Mouse (Mus musculus) testis, adult 2 months (tissue): ENCODE data around the gene Defb23. TPM values are rescaled to one million over a fixed set of nuclear protein-coding genes. Genes with fewer than 3 reads are reported as not detected.

ENCODE experiments used
- H3K27ac ChIP-seq: fragments of 200-500 bp; 2 replicates; pipeline ENCODE4 v1.5.1; 2012; ENCODE audit warnings: low read depth, low read length; ENCODE audit not compliant: control insufficient read depth, insufficient read depth
- H3K27me3 ChIP-seq: fragments of 200-500 bp; 2 replicates; pipeline ENCODE4 v1.6.1; 2012; ENCODE audit warnings: mild to moderate bottlenecking, low read length, moderate library complexity; ENCODE audit not compliant: control insufficient read depth, insufficient read depth
- H3K36me3 ChIP-seq: fragments of 200-500 bp; 2 replicates; pipeline ENCODE4 v1.6.1; 2012; ENCODE audit warnings: mild to moderate bottlenecking, low read length; ENCODE audit not compliant: control insufficient read depth, insufficient read depth
- H3K4me1 ChIP-seq: fragments of 200-500 bp; 2 replicates; pipeline ENCODE4 v1.6.1; 2012; ENCODE audit warnings: low read length; ENCODE audit not compliant: control insufficient read depth, insufficient read depth
- H3K4me3 ChIP-seq: fragments of 200-500 bp; 2 replicates; pipeline ENCODE4 v1.5.1; 2012; ENCODE audit warnings: low read depth, mild to moderate bottlenecking, low read length, moderate library complexity, mixed read lengths; ENCODE audit not compliant: control insufficient read depth
- CTCF ChIP-seq: fragments of 200-500 bp; IDR thresholded peaks from 2 replicates; pipeline ENCODE4 v1.5.1; 2012; ENCODE audit warnings: low read depth, mild to moderate bottlenecking, inconsistent platforms, low read length, moderate library complexity; ENCODE audit not compliant: control insufficient read depth, insufficient read depth, insufficient replicate concordance
- POLR2A ChIP-seq: fragments of 200-500 bp; IDR thresholded peaks from 2 replicates; pipeline ENCODE4 v1.6.1; 2012; ENCODE audit warnings: low read depth, mild to moderate bottlenecking, inconsistent platforms, low read length, moderate library complexity; ENCODE audit not compliant: control insufficient read depth
- polyA plus RNA-seq: library from polyadenylated mRNA; depleted of rRNA; stranded (reverse); fragments of >200 nt; gene quantifications from 2 replicates; pipeline ENCODE4 v1.2.3, GENCODE M21; 2012

Gene Defb23
- polyA plus RNA-seq, 1 experiment, result not detected

DNA sequence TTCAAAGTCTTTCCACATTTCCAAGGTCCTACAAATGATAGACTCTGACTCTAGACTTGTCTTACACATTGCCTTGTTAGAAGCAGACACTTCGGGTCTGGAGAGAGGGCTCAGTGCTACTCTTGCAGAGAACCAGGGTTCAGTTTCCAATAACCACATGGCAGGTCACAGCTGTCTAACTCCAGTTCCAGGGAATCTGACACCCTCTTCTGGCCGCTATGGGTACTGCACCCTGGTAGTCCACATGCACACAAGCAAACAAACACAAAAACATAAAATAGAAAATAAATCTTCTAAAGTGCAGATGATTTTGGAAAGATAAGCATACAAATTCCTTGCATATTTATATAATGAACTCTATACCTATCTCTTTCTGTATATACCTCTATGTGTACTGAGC, 22.6 kb upstream of the Defb23 start:
- H3K4me1 ChIP-seq, result no peaks in the 10 kb centered on the region
- no peak overlapping the region for H3K4me3 ChIP-seq
- no peak overlapping the region for H3K27ac ChIP-seq
- TF ChIP-seq CTCF, result peak; percentile 71; the same call in 1 of the 2 replicates
- no peak for TF ChIP-seq POLR2A
- no peaks in the 10 kb centered on the region for H3K27me3 ChIP-seq
- H3K36me3 ChIP-seq, result no peaks in the 10 kb centered on the region

DNA sequence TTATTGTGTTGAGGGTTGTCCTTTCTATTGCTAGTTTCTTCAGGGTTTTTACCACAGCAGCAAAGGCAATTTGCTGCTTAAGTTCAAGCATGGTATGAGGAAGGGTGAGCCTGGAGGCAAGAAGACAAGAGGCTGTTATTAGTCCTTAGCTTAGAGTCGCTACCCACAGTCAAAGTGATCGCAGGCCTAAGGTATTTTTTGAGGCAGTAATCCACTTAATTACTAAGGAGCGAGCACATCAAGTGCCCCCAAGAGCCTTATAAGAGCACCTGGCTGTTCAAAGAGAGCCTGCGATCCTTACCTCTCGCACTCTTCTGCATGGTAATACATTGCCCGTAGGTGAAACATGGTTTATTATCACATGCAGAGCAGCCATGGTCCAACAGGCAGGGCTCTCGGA, 17.3 kb upstream of the Defb23 start:
- H3K4me1 ChIP-seq, result no peaks in the 10 kb centered on the region
- no peak for TF ChIP-seq CTCF
- no peak for TF ChIP-seq POLR2A
- H3K27me3 ChIP-seq, result no peaks in the 10 kb centered on the region

DNA sequence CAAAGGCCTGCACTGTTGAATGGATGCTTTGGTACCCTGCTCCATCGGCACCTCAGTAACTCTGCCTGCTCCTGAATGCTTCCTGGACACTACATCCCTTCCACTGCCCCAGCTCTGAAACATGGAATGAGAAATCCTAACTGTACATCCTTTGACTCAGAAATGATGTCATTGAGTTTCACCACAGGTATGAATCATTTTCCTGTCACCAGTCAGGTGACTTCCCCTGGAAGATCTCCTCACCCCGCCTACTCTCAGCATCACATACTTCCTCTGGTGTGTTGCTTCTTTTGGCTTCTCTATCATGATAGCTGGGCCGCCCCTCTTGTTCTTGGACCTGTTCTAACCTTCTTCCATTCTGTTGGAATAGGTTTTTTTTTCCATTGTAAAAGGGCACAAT, 16.5 kb upstream of the Defb23 start:
- Histone ChIP-seq H3K4me1 (no peaks in the 10 kb centered on the region), H3K36me3 (no peaks in the 10 kb centered on the region), H3K4me3 (no peak overlapping the region), H3K27me3 (no peaks in the 10 kb centered on the region), H3K27ac (no peak overlapping the region)
- TF ChIP-seq POLR2A (no peak), CTCF (no peak)

More for the DNA sequence above, 17.3 kb upstream of the Defb23 start:
- Histone ChIP-seq H3K36me3 (no peaks in the 10 kb centered on the region), H3K27ac (no peak overlapping the region), H3K4me3 (no peak overlapping the region)

DNA sequence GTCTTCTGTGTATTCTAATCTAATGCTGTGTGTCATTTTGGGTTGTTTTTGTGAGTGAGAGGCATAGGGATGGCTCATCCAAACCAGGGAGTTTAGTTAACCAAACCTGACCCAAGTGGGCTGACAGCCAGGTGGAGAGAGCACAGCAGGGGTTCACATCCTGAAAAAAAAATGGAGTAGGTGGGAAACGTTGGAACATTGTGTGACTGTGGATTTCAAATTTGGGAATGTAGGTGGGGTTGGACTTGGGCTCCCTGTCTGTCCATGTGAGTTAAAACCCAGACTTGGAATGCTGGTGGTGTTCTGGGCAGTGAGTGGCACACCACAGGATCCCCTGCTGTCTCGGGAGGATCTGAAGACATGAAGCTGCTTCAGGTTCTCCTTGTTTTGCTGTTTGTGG, 12.3 kb upstream of the Defb23 start, which contains the start of gene Defb20:
Gene Defb20 (plus strand): TSS at position 301 of the 400 bp plus-strand sequence.
- TF ChIP-seq POLR2A (no peak), CTCF (no peak)
- Histone ChIP-seq H3K27ac (no peak within 1 kb of the TSS), H3K4me1 (no peaks in the 10 kb centered on the region), H3K36me3 (no peaks in the 10 kb centered on the region), H3K4me3 (no peak within 1 kb of the TSS), H3K27me3 (no peaks in the 10 kb centered on the region)

DNA sequence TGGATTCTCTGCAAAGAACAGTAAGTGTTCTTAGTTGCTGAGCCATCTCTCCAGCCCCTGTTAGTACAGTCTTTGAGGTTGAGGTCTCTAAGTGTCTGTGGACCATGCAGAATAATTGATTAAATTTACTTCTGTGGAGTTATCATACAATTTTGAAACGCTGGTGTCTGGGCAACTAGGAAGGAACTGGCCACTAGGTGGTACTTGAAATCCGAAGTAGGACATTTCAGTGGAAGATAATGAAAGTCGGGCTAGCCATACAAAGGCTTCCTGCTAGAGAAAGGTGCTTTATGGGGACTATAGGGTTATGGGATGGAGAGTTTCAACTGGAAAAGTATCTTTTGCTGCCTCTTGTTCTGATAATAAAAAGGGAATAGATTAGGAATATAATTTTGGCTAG, 8.0 kb upstream of the Defb23 start:
- H3K27me3 ChIP-seq, result no peaks in the 10 kb centered on the region
- no peak overlapping the region for H3K4me3 ChIP-seq
- no peak overlapping the region for H3K27ac ChIP-seq
- H3K36me3 ChIP-seq, result no peaks in the 10 kb centered on the region
- TF ChIP-seq POLR2A (no peak), CTCF (no peak)
- no peaks in the 10 kb centered on the region for H3K4me1 ChIP-seq

DNA sequence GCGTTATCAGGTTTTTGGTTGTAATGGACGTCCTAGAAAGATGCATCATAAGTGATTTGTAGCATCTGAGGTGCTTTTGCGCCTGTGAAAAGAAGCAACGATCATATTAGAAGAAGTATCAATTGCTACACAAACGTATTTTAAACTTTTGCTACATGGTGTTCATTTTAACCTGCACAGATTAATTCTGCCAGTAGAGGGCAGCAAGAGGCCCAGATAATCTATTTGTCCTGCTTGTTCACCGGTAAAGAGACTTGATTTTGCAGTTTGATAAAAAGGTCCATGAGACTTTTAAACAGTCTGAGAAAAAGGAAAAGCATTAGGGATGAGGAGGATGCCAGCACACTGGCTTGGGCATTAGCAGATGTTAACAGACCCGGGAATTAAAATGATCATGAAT, 6.6 kb upstream of the Defb23 start:
- Histone ChIP-seq H3K27ac (no peak overlapping the region), H3K4me1 (no peaks in the 10 kb centered on the region), H3K27me3 (no peaks in the 10 kb centered on the region), H3K36me3 (no peaks in the 10 kb centered on the region), H3K4me3 (no peak overlapping the region)
- no peak for TF ChIP-seq CTCF
- no peak for TF ChIP-seq POLR2A

DNA sequence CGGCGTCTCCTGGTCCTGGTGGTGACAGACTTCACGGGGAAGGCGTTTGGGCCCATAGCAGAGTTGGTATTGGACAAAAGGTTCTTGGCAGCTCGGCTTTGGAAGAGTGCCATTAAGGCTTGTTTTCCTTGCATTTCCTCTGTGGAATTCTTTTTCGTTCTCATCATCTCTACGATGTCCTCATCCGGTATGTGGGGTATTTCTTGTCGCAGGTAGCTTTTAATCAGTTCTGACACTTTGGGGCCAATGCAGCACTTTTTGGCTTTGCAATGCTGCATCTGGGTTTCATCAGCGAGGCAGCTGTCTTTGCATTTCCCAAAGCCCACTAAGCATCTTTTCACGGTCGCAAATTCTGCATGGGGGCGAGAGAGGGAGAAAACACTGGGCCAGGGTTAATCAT, 5.2 kb downstream of the Defb23 start:
- no peak for TF ChIP-seq POLR2A
- TF ChIP-seq CTCF, result no peak
- H3K27me3 ChIP-seq, result no peaks in the 10 kb centered on the region
- H3K27ac ChIP-seq, result no peak overlapping the region
- H3K4me3 ChIP-seq, result no peak overlapping the region
- H3K36me3 ChIP-seq, result no peaks in the 10 kb centered on the region
- no peaks in the 10 kb centered on the region for H3K4me1 ChIP-seq
